Mouse (Mus musculus) MEL (cell line): ENCODE results near the gene Plekhf1. TPM values are rescaled to one million over a fixed set of nuclear protein-coding genes. Genes with fewer than 3 reads are reported as not detected.

ENCODE experiments used
- DNase-seq: peaks from one replicate; pipeline ENCODE4 v3.0.0; 2011; ENCODE audit warnings: low read depth, low spot score
- H3K27ac ChIP-seq: 2 replicates; pipeline ENCODE4 v1.5.1; 2012; ENCODE audit warnings: low read depth, mild to moderate bottlenecking, control low read depth, low read length, moderate library complexity; ENCODE audit not compliant: control insufficient read depth
- H3K27me3 ChIP-seq, 2 experiments: fragments of 150-350 bp in 1 of 2; sonication (generic) in 1 of 2; 2 replicates each; pipeline ENCODE4 v1.6.1; 2012; ENCODE audit warnings: low read length in 2 of 2, mild to moderate bottlenecking in 2 of 2, improper control_type of control experiment in 1 of 2, moderate library complexity in 1 of 2; ENCODE audit not compliant: insufficient read depth in 2 of 2, control insufficient read depth in 1 of 2
- H3K36me3 ChIP-seq, 2 experiments: 2 replicates each; pipeline ENCODE4 v1.6.1; 2012 to 2014; ENCODE audit warnings: low read length in 2 of 2, improper control_type of control experiment in 1 of 2, inconsistent platforms in 1 of 2, mild to moderate bottlenecking in 1 of 2; ENCODE audit not compliant: insufficient read depth in 2 of 2, control insufficient read depth in 1 of 2
- H3K4me1 ChIP-seq, 2 experiments: fragments of 150-350 bp in 1 of 2; sonication (generic) in 1 of 2; 2 replicates each; pipeline ENCODE4 v1.6.1; 2012; ENCODE audit warnings: low read length in 2 of 2, improper control_type of control experiment in 1 of 2, mild to moderate bottlenecking in 1 of 2; ENCODE audit not compliant: insufficient read depth in 2 of 2, control insufficient read depth in 1 of 2
- H3K4me3 ChIP-seq, 2 experiments: fragments of 150-350 bp in 1 of 2; sonication (generic) in 1 of 2; 2 replicates each; pipeline ENCODE4 v1.5.1; 2012; ENCODE audit warnings: low read depth in 2 of 2, low read length in 2 of 2, mild to moderate bottlenecking in 2 of 2, moderate library complexity in 2 of 2, control low read depth in 1 of 2, improper control_type of control experiment in 1 of 2; ENCODE audit not compliant: control insufficient read depth in 1 of 2, insufficient read depth in 1 of 2
- H3K79me2 ChIP-seq: 2 replicates; pipeline ENCODE4 v1.6.1; 2012; ENCODE audit warnings: mild to moderate bottlenecking, low read length, moderate library complexity; ENCODE audit not compliant: control insufficient read depth, poor library complexity, insufficient read depth
- H3K9ac ChIP-seq: 2 replicates; pipeline ENCODE4 v1.6.1; 2012; ENCODE audit warnings: low read depth, mild to moderate bottlenecking, control low read depth, low read length, moderate library complexity; ENCODE audit not compliant: control insufficient read depth, poor library complexity, severe bottlenecking
- H3K9me3 ChIP-seq: fragments of 150-350 bp; sonication (generic); replicated peaks from 2 replicates; pipeline ENCODE4 v1.6.1; 2012; ENCODE audit warnings: mild to moderate bottlenecking, low read length, improper control_type of control experiment, moderate library complexity; ENCODE audit not compliant: insufficient read depth
- CHD2 ChIP-seq: IDR thresholded peaks from 2 replicates; pipeline ENCODE4 v1.6.1; 2011; ENCODE audit warnings: low read length, improper control_type of control experiment
- CTCF ChIP-seq, 3 experiments: IDR thresholded peaks in 2 of 3; conservative IDR thresholded peaks in 1 of 3; 2 replicates each; pipeline ENCODE4 v1.5.1; 2011 to 2012; ENCODE audit warnings: low read length in 3 of 3, low read depth in 2 of 3, mild to moderate bottlenecking in 2 of 3, improper control_type of control experiment in 1 of 3, inconsistent platforms in 1 of 3, mixed read lengths in 1 of 3, moderate library complexity in 1 of 3; ENCODE audit not compliant: control insufficient read depth in 1 of 3, insufficient read depth in 1 of 3, poor library complexity in 1 of 3, severe bottlenecking in 1 of 3
- E2F4 ChIP-seq: IDR thresholded peaks from 2 replicates; pipeline ENCODE4 v1.6.1; 2011; ENCODE audit warnings: low read depth, low read length, improper control_type of control experiment, borderline replicate concordance
- ELF1 ChIP-seq: IDR thresholded peaks from 2 replicates; pipeline ENCODE4 v1.6.1; 2014; ENCODE audit warnings: low read depth, mild to moderate bottlenecking, inconsistent platforms, low read length, improper control_type of control experiment, moderate library complexity
- EP300 ChIP-seq, 2 experiments: IDR thresholded peaks; 2 replicates each; pipeline ENCODE4 v1.6.1; 2011; ENCODE audit warnings: improper control_type of control experiment in 2 of 2, low read length in 2 of 2, low read depth in 1 of 2, mild to moderate bottlenecking in 1 of 2
- GATA1 ChIP-seq: IDR thresholded peaks from 2 replicates; pipeline ENCODE4 v1.6.1; 2011; ENCODE audit warnings: low read depth, low read length, improper control_type of control experiment
- HCFC1 ChIP-seq: IDR thresholded peaks from 2 replicates; pipeline ENCODE4 v1.6.1; 2012; ENCODE audit warnings: low read depth, mild to moderate bottlenecking, inconsistent platforms, low read length, improper control_type of control experiment, moderate library complexity
- JUND ChIP-seq: IDR thresholded peaks from 2 replicates; pipeline ENCODE4 v1.6.1; 2011; ENCODE audit warnings: low read depth, mild to moderate bottlenecking, improper control_type of control experiment, low read length
- KAT2A ChIP-seq: conservative IDR thresholded peaks from 2 replicates; pipeline ENCODE4 v1.6.1; 2012; ENCODE audit warnings: low read depth, low read length, improper control_type of control experiment, inconsistent platforms
- MAZ ChIP-seq: IDR thresholded peaks from 2 replicates; pipeline ENCODE4 v1.6.1; 2012; ENCODE audit warnings: low read depth, mild to moderate bottlenecking, inconsistent platforms, low read length, improper control_type of control experiment
- MYB ChIP-seq: IDR thresholded peaks from 2 replicates; pipeline ENCODE4 v1.6.1; 2011; ENCODE audit warnings: mild to moderate bottlenecking, low read depth, low read length, improper control_type of control experiment
- MYC ChIP-seq: IDR thresholded peaks from 2 replicates; pipeline ENCODE4 v1.6.1; 2011; ENCODE audit warnings: low read depth, mild to moderate bottlenecking, low read length, improper control_type of control experiment, moderate library complexity
- POLR2A ChIP-seq, 2 experiments: IDR thresholded peaks; 2 replicates each; pipeline ENCODE4 v1.6.1; 2011 to 2012; ENCODE audit warnings: low read length in 2 of 2, mild to moderate bottlenecking in 2 of 2, control low read depth in 1 of 2, improper control_type of control experiment in 1 of 2, low read depth in 1 of 2, moderate library complexity in 1 of 2; ENCODE audit not compliant: control insufficient read depth in 1 of 2, insufficient read depth in 1 of 2, poor library complexity in 1 of 2
- RCOR1 ChIP-seq: IDR thresholded peaks from 2 replicates; pipeline ENCODE4 v1.6.1; 2012; ENCODE audit warnings: low read depth, mild to moderate bottlenecking, inconsistent platforms, low read length, improper control_type of control experiment
- SMC3 ChIP-seq: IDR thresholded peaks from 2 replicates; pipeline ENCODE4 v1.6.1; 2011; ENCODE audit warnings: low read depth, low read length, improper control_type of control experiment
- TAL1 ChIP-seq: IDR thresholded peaks from 2 replicates; pipeline ENCODE4 v1.6.1; 2012; ENCODE audit warnings: mild to moderate bottlenecking, inconsistent platforms, low read length, moderate library complexity, mixed read lengths
- UBTF ChIP-seq: IDR thresholded peaks from 2 replicates; pipeline ENCODE4 v1.6.1; 2012; ENCODE audit warnings: low read depth, mild to moderate bottlenecking, inconsistent platforms, low read length, improper control_type of control experiment, moderate library complexity, borderline replicate concordance; ENCODE audit not compliant: insufficient read depth
- USF1 ChIP-seq: IDR thresholded peaks from 2 replicates; pipeline ENCODE4 v1.6.1; 2014; ENCODE audit warnings: low read depth, mild to moderate bottlenecking, inconsistent platforms, low read length, improper control_type of control experiment, moderate library complexity
- USF2 ChIP-seq, 2 experiments: IDR thresholded peaks; 2 replicates each; pipeline ENCODE4 v1.6.1; 2011 to 2012; ENCODE audit warnings: improper control_type of control experiment in 2 of 2, low read length in 2 of 2, borderline replicate concordance in 1 of 2, inconsistent platforms in 1 of 2, low read depth in 1 of 2, mild to moderate bottlenecking in 1 of 2; ENCODE audit not compliant: insufficient read depth in 1 of 2
- ZC3H11A ChIP-seq: IDR thresholded peaks from 2 replicates; pipeline ENCODE4 v1.6.1; 2012; ENCODE audit warnings: low read depth, mild to moderate bottlenecking, inconsistent platforms, low read length, improper control_type of control experiment
- ZMIZ1 ChIP-seq: IDR thresholded peaks from 2 replicates; pipeline ENCODE4 v1.6.1; 2012; ENCODE audit warnings: low read depth, mild to moderate bottlenecking, inconsistent platforms, low read length, improper control_type of control experiment, moderate library complexity
- ZNF384 ChIP-seq: IDR thresholded peaks from 2 replicates; pipeline ENCODE4 v1.6.1; 2012; ENCODE audit warnings: low read depth, mild to moderate bottlenecking, inconsistent platforms, low read length, improper control_type of control experiment
- polyA plus RNA-seq, 2 experiments: library from polyadenylated mRNA; stranded (reverse) in 1 of 2; unstranded in 1 of 2; fragments of >175 nt in 1 of 2; fragments of >200 nt in 1 of 2; gene quantifications; 2 replicates each; pipeline versions ENCODE4 v1.2.1 to v1.2.4; 2012; ENCODE audit warnings: low replicate concordance in 2 of 2, low read depth in 1 of 2; ENCODE audit not compliant: insufficient read length in 2 of 2, insufficient read depth in 1 of 2, missing spikeins in 1 of 2
- total RNA-seq: library from RNA; depleted of rRNA; stranded (reverse); fragments of 300-350 nt; gene quantifications from 2 replicates; pipeline ENCODE4 v1.2.3, GENCODE M21; 2012

Gene Plekhf1
- total and polyA plus RNA-seq, 3 experiments = 0.89 to 1.7 TPM; not detected in 1

DNA sequence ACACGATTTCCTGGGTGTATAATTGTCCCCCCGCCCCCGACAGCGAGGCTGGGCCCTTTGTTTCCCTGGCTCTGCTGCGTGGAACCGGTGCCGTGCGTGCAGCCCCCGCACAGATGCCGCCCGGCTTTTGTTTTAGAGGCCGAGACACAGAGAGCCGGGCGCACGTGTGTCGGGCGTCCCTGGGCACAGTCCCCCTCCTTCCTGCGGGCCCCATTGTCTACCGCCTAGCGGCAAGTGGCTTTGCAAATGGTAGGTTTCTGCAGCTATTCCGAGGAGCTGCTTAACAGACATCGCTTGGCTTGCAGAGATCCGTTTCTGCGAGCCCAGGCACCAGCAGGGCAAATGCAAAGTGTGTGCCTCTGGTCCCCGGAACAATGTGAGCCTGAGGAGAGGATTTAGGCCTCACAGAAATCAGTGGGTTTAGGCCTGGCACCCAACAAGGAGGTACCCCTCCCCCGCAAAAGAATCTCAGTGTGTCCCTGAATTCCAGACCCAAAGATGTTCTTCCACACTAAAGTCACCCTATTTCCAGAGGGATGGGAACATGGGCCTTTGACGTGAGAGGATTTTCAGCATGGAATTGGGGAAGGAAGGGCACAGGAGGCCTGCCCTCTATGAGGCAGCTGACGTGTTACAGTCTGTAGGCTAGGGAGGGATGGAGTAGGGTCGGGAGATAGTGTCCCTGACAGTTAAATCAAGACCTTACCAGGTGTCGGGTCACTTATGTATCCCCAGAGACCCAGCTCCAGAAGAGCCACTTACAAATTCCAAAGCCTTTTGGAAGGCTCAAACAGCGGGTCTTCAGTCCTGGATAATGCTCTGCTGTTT lies 53.3 kb downstream of the Plekhf1 start:
- H3K9ac ChIP-seq = no peak overlapping the region
- no peaks in the 10 kb centered on the region for H3K79me2 ChIP-seq
- H3K27ac ChIP-seq = no peak overlapping the region
- H3K4me1 ChIP-seq = no peaks in the 10 kb centered on the region
- H3K9me3 ChIP-seq = no peaks in the 10 kb centered on the region
- no peak overlapping the region for H3K4me3 ChIP-seq
- no peaks in the 10 kb centered on the region for H3K36me3 ChIP-seq
- H3K27me3 ChIP-seq = no peaks in the 10 kb centered on the region
- TF ChIP-seq USF1 (no peak), ZC3H11A (no peak), ZMIZ1 (no peak), UBTF (no peak), MAZ (no peak), EP300 (IDR thresholded peaks at IDR 0.05; ENCODE audit: low read depth in 1 of 2, low read length in 2 of 2) (no peak), ELF1 (no peak), MYC (no peak), POLR2A (IDR thresholded peaks at IDR 0.05; ENCODE audit: control insufficient read depth in 1 of 2, insufficient read depth in 1 of 2, low read depth in 1 of 2, low read length in 2 of 2, poor library complexity in 1 of 2) (no peak)
- DNase-seq = no peak

DNA sequence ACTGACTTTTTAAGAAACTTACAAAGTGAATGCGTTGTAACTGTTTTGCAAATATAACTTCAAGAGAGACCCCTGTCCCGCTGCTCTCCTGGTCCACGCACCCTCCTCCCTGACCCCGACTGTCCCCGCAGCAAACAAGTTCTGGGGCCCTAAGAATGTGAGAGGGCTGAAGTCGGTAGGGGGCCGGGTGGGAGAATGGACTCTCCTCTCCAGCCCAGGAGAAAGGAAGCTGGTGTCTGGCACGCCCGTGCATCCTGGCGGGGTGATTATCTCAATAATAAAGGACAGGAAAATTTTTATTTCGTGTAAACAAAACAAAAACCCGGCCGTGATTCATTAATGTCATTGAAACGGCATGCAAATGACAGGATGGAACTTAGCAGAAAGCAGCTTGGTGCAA lies 53.9 kb downstream of the Plekhf1 start:
- Histone ChIP-seq H3K9me3 (no peaks in the 10 kb centered on the region), H3K27me3 (no peaks in the 10 kb centered on the region), H3K4me1 (no peaks in the 10 kb centered on the region), H3K4me3 (no peak overlapping the region), H3K79me2 (no peaks in the 10 kb centered on the region), H3K27ac (no peak overlapping the region), H3K36me3 (no peaks in the 10 kb centered on the region), H3K9ac (no peak overlapping the region)
- TF ChIP-seq ZMIZ1 (no peak), JUND (no peak), USF2 (IDR thresholded peaks at IDR 0.05; ENCODE audit: borderline replicate concordance in 1 of 2, insufficient read depth in 1 of 2, low read depth in 1 of 2, low read length in 2 of 2) (no peak), ZNF384 (no peak), RCOR1 (no peak), POLR2A (IDR thresholded peaks at IDR 0.05; ENCODE audit: control insufficient read depth in 1 of 2, insufficient read depth in 1 of 2, low read depth in 1 of 2, low read length in 2 of 2, poor library complexity in 1 of 2) (no peak), SMC3 (no peak), E2F4 (no peak), MYB (no peak), CTCF (IDR thresholded peaks at IDR 0.05 in 2 of 3, conservative IDR thresholded peaks at IDR 0.05 in 1 of 3; ENCODE audit: control insufficient read depth in 1 of 3, insufficient read depth in 1 of 3, low read depth in 2 of 3, low read length in 3 of 3, poor library complexity in 1 of 3, severe bottlenecking in 1 of 3) (no peak), MAZ (no peak), GATA1 (no peak), HCFC1 (no peak), CHD2 (no peak), TAL1 (no peak), KAT2A (no peak), EP300 (IDR thresholded peaks at IDR 0.05; ENCODE audit: low read depth in 1 of 2, low read length in 2 of 2) (no peak), ZC3H11A (no peak)
- no peak for DNase-seq
